Mouse (Mus musculus): ENCODE data around the gene Cmtm2a.
A peak's percentile ranks its signal among the peaks of the same experiment; 100 is the strongest.
"Not testable (repeated sequence)": the region's sequence is repeated elsewhere in the genome, so short reads cannot be mapped to it uniquely, and the experiment has no call there.

The Cmtm2a gene

GRCm38 (mm10) chr8:104294396-104294795, 1.4 kb upstream of the Cmtm2a start:
- no peak for DNase-seq (ENCODE audit: low read depth, low spot score)

DNA sequence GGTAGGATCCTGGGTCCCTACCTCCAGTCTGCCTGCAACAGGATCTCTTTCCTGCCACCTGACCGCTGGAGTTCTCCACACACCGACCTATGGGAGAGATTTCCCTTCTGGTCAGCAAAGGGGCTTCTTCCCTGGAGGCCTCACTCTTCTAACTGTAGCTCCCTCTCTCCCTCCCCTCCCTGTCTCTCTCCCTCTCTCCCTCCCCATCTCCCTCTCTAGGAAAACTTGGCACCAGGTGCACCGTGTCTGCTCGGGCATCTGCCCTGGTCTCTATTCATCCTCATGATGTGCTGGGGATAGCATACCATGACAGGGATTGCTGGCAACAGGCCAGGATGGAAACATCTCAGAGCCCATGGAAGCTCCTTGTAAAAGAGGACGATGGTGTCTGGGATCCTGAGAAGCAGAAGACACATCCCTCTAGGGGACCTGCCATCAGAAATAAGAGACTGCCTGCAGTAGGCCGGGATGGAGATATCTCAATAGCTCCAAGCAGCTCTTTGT, 24.0 kb downstream of the Cmtm2a start:
- DNase-seq (ENCODE audit: low read depth, low spot score): no peak

GRCm38 (mm10) chr8:104268368-104268767, 24.6 kb downstream of the Cmtm2a start:
- no peak for DNase-seq (ENCODE audit: low read depth, low spot score)

- not testable (repeated sequence) for DNase-seq (ENCODE audit: low read depth, low spot score)
Measured at GRCm38 (mm10) chr8:104264271-104264935, 28.6 kb downstream of the Cmtm2a start.

- not testable (repeated sequence) for DNase-seq (ENCODE audit: low read depth, low spot score)
Measured at GRCm38 (mm10) chr8:104261802-104262201, 31.2 kb downstream of the Cmtm2a start.

- peak; percentile 74 for DNase-seq (ENCODE audit: low read depth, low spot score)
Measured at GRCm38 (mm10) chr8:104253016-104253415, 40.0 kb downstream of the Cmtm2a start.

DNA sequence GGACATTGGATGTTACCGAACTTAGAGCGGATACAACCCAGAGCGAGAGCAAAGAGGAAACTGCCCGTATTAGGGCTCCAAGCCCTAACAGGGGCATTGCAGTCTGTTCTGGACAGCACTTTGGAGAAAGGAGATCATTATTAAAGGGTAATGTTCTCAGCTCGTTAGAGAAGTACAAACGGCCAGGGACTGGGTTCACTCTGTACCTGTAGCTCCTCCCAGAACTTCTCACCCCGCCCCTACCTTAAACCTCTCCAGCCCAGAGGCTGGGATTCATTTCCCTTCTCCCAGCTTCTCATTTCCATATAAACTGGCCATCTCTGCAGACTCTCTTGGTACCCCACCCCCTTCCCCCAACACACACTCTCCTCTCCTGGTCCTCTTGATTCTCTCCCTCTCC, 41.5 kb downstream of the Cmtm2a start:
- DNase-seq (ENCODE audit: low read depth, low spot score): peak; percentile 69

DNA sequence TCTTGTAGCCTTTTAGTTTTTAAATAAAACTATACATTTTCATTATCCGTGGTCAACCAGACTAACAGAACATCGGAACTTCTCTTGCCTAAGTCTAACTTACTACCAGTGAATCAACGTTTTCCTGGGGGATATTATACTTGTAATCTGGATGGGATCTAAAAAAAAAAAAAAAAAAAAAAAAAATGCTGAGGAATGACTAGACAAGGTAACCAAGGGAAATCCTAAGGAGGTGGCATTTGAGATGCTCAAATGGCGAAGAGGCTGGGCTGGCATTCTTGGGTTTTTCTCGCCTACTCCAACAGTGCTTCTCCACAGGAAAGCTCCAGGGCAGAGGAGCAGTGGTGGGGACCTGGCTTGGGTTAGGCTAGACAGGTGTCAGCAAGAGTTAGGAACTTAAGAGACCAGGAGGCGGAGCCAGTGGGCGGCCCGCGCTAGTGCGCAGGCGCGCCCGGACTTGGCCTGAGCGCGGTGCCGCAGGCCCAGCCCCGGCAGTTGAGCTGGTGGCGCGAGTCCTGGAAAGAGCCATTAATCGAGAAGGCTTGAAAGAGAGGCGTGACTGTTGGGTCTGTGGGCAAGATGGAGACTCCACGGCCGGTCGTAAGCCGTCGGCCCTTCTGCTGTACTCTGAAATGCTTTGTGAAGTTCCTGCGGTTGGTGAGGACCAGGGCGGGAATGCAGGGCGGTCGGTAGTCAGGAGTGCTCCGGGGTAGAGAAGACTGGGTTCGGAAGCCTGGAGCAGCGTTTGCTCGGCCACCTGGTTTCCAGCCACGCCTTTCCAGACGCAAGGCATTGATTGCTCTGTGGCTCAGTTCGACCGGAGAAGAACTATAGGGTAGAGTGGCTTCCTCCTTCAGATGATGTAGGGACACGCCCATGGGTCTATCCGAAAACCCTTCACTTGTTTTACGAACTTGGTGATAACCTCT, 42.3 kb downstream of the Cmtm2a start, which contains the start of gene Cklf:
Cklf (plus strand) TSS at position 423 of the 929 bp plus-strand sequence.
- DNase-seq (ENCODE audit: low read depth, low spot score): peak; percentile 96

DNA sequence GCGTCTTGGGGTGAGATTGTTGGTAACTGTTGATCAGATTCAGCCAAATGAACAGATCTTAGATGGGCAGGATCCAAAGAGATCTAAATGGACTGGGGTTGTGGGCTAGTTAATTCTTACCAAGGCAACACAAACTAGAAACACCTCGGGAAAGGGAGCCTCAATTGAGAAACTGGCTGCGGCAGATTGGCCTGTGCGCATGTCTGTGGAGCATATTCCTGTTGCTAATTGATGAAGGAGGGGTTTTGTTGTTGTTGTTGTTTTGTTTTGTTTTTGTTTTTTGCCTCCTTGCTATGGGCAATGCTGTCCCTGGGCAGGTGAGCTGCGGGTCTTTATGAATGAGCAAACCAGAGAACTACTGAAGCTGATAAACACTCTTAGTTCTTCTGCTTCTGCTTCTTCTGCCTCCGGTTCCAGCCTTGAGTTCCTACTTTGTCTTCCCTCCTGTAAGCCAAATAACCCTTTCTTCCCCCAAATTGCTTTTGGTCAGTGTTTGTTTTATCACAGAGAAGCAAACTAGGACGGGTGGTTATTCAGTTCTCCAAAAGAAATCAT, 43.5 kb downstream of the Cmtm2a start:
- DNase-seq (ENCODE audit: low read depth, low spot score): no peak

DNA sequence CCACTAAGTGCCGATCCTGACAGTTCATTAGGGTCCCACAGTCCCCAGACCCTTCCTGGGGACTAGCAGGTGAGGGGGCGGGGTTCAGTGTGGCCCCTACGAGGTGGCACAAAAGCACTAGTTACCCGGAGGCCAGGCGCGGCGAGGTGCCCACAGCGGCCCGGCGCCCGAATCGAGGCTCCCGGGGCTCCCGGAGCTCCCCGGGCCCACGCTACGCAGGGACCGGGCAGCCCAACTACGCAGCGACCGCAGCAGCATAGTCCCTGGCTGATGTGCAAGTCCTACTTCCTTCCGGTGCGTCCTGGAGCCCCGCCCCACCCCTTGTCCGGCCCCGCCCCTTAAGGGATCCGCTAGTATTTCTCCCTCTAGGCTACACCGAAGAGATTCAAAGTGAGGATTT, 44.7 kb downstream of the Cmtm2a start, which contains the start of gene Tk2:
Tk2 (minus strand) TSS at position 283 of the 400 bp plus-strand sequence.
- peak; percentile 85 for DNase-seq (ENCODE audit: low read depth, low spot score)

- DNase-seq (ENCODE audit: low read depth, low spot score): no peak
Measured at GRCm38 (mm10) chr8:104247908-104248275, 45.1 kb downstream of the Cmtm2a start.

DNA sequence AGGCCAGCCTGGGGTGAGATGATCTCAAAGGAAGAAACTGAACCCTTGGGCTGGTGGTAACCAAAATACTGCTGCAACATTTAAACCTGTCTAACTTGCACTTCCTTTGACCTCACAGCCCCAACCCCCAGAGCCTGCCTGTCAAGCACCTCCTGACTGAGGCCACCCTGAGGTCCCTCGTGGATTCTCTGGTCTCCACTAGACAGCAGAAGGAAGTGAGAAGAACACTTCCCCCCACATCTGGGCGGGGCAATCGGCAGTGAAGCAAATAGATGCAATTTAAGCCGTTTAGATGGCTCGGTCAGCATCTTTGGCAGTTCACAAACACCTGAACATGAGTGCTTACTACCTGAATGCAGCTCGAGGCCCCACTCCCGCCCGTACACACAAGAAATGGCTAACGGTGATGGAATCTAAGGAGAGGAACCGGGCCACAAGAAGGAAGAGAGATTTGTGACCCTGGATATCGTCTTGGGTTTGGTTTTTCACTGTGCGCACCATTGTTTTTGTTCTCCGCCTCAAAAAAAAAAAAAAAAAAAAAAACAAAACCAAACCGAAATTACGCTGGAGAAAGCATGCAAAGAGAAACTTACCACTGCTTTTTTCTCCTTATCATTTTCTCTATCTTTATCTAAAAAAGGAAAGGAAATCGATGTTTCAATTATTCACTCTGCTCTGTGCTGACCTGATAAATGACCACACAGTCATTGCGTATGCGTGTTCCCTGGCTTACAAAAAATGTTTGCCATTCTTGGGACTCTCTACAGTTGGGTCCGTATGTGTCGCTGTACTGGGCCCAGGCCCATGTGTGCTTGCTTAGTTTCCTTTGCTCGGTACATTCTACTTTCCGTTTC, 45.7 kb downstream of the Cmtm2a start:
- peak; percentile 10 for DNase-seq (ENCODE audit: low read depth, low spot score)

DNA sequence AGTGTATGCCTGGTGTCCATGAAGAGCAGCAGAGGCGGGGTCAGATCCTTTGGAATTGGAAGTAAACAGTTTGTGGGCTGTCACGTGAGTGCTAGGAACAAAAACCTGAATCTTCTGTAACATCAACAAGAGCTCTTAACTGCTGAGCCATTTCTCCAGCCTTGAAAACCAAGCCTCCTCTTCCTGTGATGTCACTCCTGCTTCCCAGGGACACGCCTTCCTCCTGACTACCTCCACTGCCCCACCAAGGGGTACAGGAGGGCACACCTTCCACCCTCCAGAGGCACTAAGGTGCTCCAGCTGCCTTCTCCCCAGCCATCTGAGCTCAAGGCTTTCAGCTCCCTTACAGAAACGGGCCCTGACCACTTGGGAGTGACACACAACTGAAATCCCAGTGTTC, 46.4 kb downstream of the Cmtm2a start:
- DNase-seq (ENCODE audit: low read depth, low spot score): peak; percentile 10

DNA sequence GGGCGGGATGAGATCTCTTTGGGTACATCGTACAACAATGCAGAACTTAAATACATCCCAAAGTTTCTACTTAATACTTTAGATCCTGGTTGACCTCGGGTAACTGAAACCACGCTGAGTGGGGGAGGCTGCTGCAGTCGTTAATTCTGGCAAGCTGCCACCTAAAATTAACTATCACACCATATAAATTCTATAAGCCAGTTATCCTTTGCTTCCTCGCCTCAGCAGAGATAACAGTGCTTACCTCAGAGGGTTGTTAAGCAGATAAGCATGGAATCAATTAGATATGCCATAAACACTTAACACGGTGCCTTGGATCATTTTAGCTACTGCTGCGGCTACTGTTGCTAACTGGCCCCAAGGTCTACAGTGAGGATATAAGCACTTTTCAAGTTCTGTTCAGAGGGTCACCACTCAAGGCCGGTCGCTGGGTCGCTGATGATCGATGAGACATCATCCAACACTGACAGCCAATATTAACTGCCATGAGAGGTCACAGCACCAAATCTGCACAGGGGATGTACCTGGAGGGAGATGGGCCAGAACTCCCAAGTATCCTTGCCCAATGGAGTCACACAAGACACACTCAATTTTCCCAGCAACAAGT, 50.8 kb downstream of the Cmtm2a start:
- DNase-seq (ENCODE audit: low read depth, low spot score): no peak

GRCm38 (mm10) chr8:104239418-104239861, 53.5 kb downstream of the Cmtm2a start:
- DNase-seq (ENCODE audit: low read depth, low spot score): no peak

DNA sequence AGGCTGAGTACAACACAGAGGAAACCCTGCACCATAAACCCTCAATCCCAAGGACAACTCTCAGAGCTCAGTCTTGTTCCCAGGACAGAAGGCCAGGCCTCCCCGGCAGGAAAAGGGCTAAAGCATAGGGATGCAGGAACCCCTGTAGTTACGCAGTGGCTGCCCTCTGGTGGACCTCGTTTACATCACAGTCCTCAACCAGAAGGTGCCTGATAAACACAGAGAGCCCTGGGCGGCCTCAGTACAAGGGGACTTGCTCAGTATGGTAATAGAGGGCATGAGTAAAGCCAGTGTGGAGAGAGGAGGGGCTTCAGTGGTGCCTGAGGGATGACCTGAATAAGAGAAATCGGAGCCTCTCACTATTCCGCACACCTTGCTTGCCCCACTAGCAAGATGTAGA, 58.4 kb downstream of the Cmtm2a start:
- peak; percentile 25 for DNase-seq (ENCODE audit: low read depth, low spot score)

DNA sequence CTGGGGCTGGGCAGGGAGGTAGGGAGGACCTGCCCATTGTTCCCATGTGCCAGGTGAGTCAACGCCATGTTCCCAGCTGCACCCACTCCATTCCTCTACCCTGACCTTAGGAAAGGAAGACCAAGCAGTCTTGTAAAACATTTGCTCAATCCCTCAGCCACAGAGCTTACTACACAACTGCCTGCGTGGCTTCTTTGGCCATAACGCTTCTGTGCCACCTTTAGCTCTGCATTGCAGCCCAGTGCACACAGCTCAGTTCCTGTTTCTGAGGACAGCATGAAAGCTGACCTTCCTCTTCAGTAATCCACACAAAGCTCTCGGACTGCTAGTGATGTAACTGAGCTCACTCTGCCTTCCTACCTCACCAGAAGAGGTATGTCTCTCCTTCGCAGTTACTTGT, 60.1 kb downstream of the Cmtm2a start:
- no peak for DNase-seq (ENCODE audit: low read depth, low spot score)

GRCm38 (mm10) chr8:104232039-104232438, 60.9 kb downstream of the Cmtm2a start:
- no peak for DNase-seq (ENCODE audit: low read depth, low spot score)

Measured in R1 (cell line).